Mouse (Mus musculus): ENCODE results near the gene Fbxw5. TPM values are rescaled to one million over a fixed set of nuclear protein-coding genes. Genes with fewer than 3 reads are reported as not detected.
"Not testable (repeated sequence)": the region's sequence is repeated elsewhere in the genome, so short reads cannot be mapped to it uniquely, and the experiment has no call there.

Fbxw5 gene
- polyA plus RNA-seq, 1 experiment: 30.4 TPM

- 3% methylated on average over 43 of the region's 43 CpGs for WGBS
- H3K27ac ChIP-seq (ENCODE audit: control insufficient read depth, insufficient read depth, low read depth, low read length, poor library complexity): peak overlapping the region; percentile 70
- H3K4me1 ChIP-seq (ENCODE audit: control insufficient read depth, insufficient read depth, low read length): peaks cover 2% of the 10 kb centered on the region; the same call in 1 of the 2 replicates
- peak overlapping the region; percentile 79 for H3K4me3 ChIP-seq (replicated peaks; ENCODE audit: control insufficient read depth, low read depth, low read length)
- no peak for TF ChIP-seq POLR2A (IDR thresholded peaks at IDR 0.05; ENCODE audit: borderline replicate concordance, control insufficient read depth, low read depth, low read length)
- TF ChIP-seq CTCF (IDR thresholded peaks at IDR 0.05; ENCODE audit: control insufficient read depth, insufficient read depth, low read length): no peak
These were observed 45.7 kb downstream of the Fbxw5 start for GRCm38 (mm10) chr2:25545996-25546810.

GRCm38 (mm10) chr2:25546811-25547491, 46.4 kb downstream of the Fbxw5 start, which contains the start of gene Traf2:
Gene Traf2, minus strand, starts transcription at chr2:25546940.
- TF ChIP-seq CTCF (IDR thresholded peaks at IDR 0.05; ENCODE audit: control insufficient read depth, insufficient read depth, low read length) (no peak), POLR2A (IDR thresholded peaks at IDR 0.05; ENCODE audit: borderline replicate concordance, control insufficient read depth, low read depth, low read length) (peak; percentile 71; the same call in 1 of the 2 replicates)
- 3% methylated on average over 48 of the region's 48 CpGs for WGBS
- peak within 1 kb of the TSS; percentile 70 for H3K27ac ChIP-seq (ENCODE audit: control insufficient read depth, insufficient read depth, low read depth, low read length, poor library complexity)
- H3K4me3 ChIP-seq (replicated peaks; ENCODE audit: control insufficient read depth, low read depth, low read length): peak within 1 kb of the TSS; percentile 79
- H3K4me1 ChIP-seq (ENCODE audit: control insufficient read depth, insufficient read depth, low read length): peaks cover 2% of the 10 kb centered on the region; the same call in 1 of the 2 replicates

- H3K4me1 ChIP-seq (ENCODE audit: control insufficient read depth, insufficient read depth, low read length): peaks cover 2% of the 10 kb centered on the region; the same call in 1 of the 2 replicates
- TF ChIP-seq CTCF (IDR thresholded peaks at IDR 0.05; ENCODE audit: control insufficient read depth, insufficient read depth, low read length) (no peak), POLR2A (IDR thresholded peaks at IDR 0.05; ENCODE audit: borderline replicate concordance, control insufficient read depth, low read depth, low read length) (no peak)
- 62% methylated on average over 9 of the region's 9 CpGs for WGBS
- H3K27ac ChIP-seq (ENCODE audit: control insufficient read depth, insufficient read depth, low read depth, low read length, poor library complexity): no peak overlapping the region
- H3K4me3 ChIP-seq (replicated peaks; ENCODE audit: control insufficient read depth, low read depth, low read length): no peak overlapping the region
These were observed 48.8 kb downstream of the Fbxw5 start for GRCm38 (mm10) chr2:25549021-25549991.

GRCm38 (mm10) chr2:25551186-25551585, 50.6 kb downstream of the Fbxw5 start:
- TF ChIP-seq POLR2A (IDR thresholded peaks at IDR 0.05; ENCODE audit: borderline replicate concordance, control insufficient read depth, low read depth, low read length): no peak
- TF ChIP-seq CTCF (IDR thresholded peaks at IDR 0.05; ENCODE audit: control insufficient read depth, insufficient read depth, low read length): peak; percentile 64
- whole genome bisulfite sequencing: 41% methylated on average over 5 of the region's 5 CpGs
- Histone ChIP-seq H3K27ac (ENCODE audit: control insufficient read depth, insufficient read depth, low read depth, low read length, poor library complexity) (no peak overlapping the region), H3K4me3 (replicated peaks; ENCODE audit: control insufficient read depth, low read depth, low read length) (no peak overlapping the region), H3K4me1 (ENCODE audit: control insufficient read depth, insufficient read depth, low read length) (no peaks in the 10 kb centered on the region; the same call in 1 of the 2 replicates)

- not testable (repeated sequence) for H3K4me3 ChIP-seq (replicated peaks; ENCODE audit: control insufficient read depth, low read depth, low read length); H3K27ac ChIP-seq (ENCODE audit: control insufficient read depth, insufficient read depth, low read depth, low read length, poor library complexity); H3K4me1 ChIP-seq (ENCODE audit: control insufficient read depth, insufficient read depth, low read length)
- 77% methylated on average over 4 of the region's 4 CpGs for WGBS
These were observed 52.7 kb downstream of the Fbxw5 start for GRCm38 (mm10) chr2:25553171-25553786.

Other genes starting within 250 kb of the Fbxw5 start
- gene Tmem203, start 245.3 kb upstream of the Fbxw5 start, polyA plus RNA-seq (2011; ENCODE audit: insufficient read depth, insufficient read length, low replicate concordance, missing spikeins): 5.0 and 15.6 TPM in 2 replicates
- gene Tprn, start 238.1 kb upstream of the Fbxw5 start, polyA plus RNA-seq (2011; ENCODE audit: insufficient read depth, insufficient read length, low replicate concordance, missing spikeins): 1.4 and 17.5 TPM in 2 replicates
- gene Ssna1, start 228.3 kb upstream of the Fbxw5 start, polyA plus RNA-seq (2011; ENCODE audit: insufficient read depth, insufficient read length, low replicate concordance, missing spikeins): 48.8 and 65.8 TPM in 2 replicates
- gene Anapc2, start 228.3 kb upstream of the Fbxw5 start, polyA plus RNA-seq (2011; ENCODE audit: insufficient read depth, insufficient read length, low replicate concordance, missing spikeins): 20.1 and 34.3 TPM in 2 replicates
- not detected in 2 replicates for gene Tmem210, start 212.6 kb upstream of the Fbxw5 start, polyA plus RNA-seq (2011; ENCODE audit: insufficient read depth, insufficient read length, low replicate concordance, missing spikeins)
- gene Lrrc26, start 210.8 kb upstream of the Fbxw5 start, polyA plus RNA-seq (2011; ENCODE audit: insufficient read depth, insufficient read length, low replicate concordance, missing spikeins): not detected in 2 replicates
- gene Grin1, start 181.6 kb upstream of the Fbxw5 start, polyA plus RNA-seq (2011; ENCODE audit: insufficient read depth, insufficient read length, low replicate concordance, missing spikeins): 5.0 TPM in 1 of 2 replicates, not detected in the other
- 25.9 and 33.0 TPM in 2 replicates for gene Man1b1, start 168.4 kb upstream of the Fbxw5 start, polyA plus RNA-seq (2011; ENCODE audit: insufficient read depth, insufficient read length, low replicate concordance, missing spikeins)
- 22.8 and 29.5 TPM in 2 replicates for gene Dpp7, start 144.4 kb upstream of the Fbxw5 start, polyA plus RNA-seq (2011; ENCODE audit: insufficient read depth, insufficient read length, low replicate concordance, missing spikeins)
- 20.1 and 62.6 TPM in 2 replicates for gene Uap1l1, start 135.1 kb upstream of the Fbxw5 start, polyA plus RNA-seq (2011; ENCODE audit: insufficient read depth, insufficient read length, low replicate concordance, missing spikeins)
- 13.7 and 27.3 TPM in 2 replicates for gene Sapcd2, start 128.4 kb upstream of the Fbxw5 start, polyA plus RNA-seq (2011; ENCODE audit: insufficient read depth, insufficient read length, low replicate concordance, missing spikeins)
- 0.54 TPM in 1 of 2 replicates, not detected in the other for gene Entpd2, start 104.9 kb upstream of the Fbxw5 start, polyA plus RNA-seq (2011; ENCODE audit: insufficient read depth, insufficient read length, low replicate concordance, missing spikeins)
- gene Npdc1, start 101.4 kb upstream of the Fbxw5 start, polyA plus RNA-seq (2011; ENCODE audit: insufficient read depth, insufficient read length, low replicate concordance, missing spikeins): 3.4 and 22.4 TPM in 2 replicates
- 3.4 and 17.9 TPM in 2 replicates for gene Fut7, start 77.5 kb upstream of the Fbxw5 start, polyA plus RNA-seq (2011; ENCODE audit: insufficient read depth, insufficient read length, low replicate concordance, missing spikeins)
- 5.0 and 15.0 TPM in 2 replicates for gene Abca2, start 72.0 kb upstream of the Fbxw5 start, polyA plus RNA-seq (2011; ENCODE audit: insufficient read depth, insufficient read length, low replicate concordance, missing spikeins)
- not detected in 2 replicates for gene Clic3, start 43.9 kb upstream of the Fbxw5 start, polyA plus RNA-seq (2011; ENCODE audit: insufficient read depth, insufficient read length, low replicate concordance, missing spikeins)
- gene Paxx, start 39.7 kb upstream of the Fbxw5 start, polyA plus RNA-seq (2011; ENCODE audit: insufficient read depth, insufficient read length, low replicate concordance, missing spikeins): 42.2 and 114 TPM in 2 replicates
- 9.3 TPM in 1 of 2 replicates, not detected in the other for gene Ptgds, start 30.7 kb upstream of the Fbxw5 start, polyA plus RNA-seq (2011; ENCODE audit: insufficient read depth, insufficient read length, low replicate concordance, missing spikeins)
- gene Lcn12, start 6.8 kb upstream of the Fbxw5 start, polyA plus RNA-seq (2011; ENCODE audit: insufficient read depth, insufficient read length, low replicate concordance, missing spikeins): not detected in 2 replicates
- 1.6 and 6.2 TPM in 2 replicates for gene C8g, start 969 bp downstream of the Fbxw5 start, polyA plus RNA-seq (2011; ENCODE audit: insufficient read depth, insufficient read length, low replicate concordance, missing spikeins)
- gene Traf2, start 46.2 kb downstream of the Fbxw5 start, polyA plus RNA-seq (2011; ENCODE audit: insufficient read depth, insufficient read length, low replicate concordance, missing spikeins): 14.5 and 22.7 TPM in 2 replicates
- 46.6 and 73.8 TPM in 2 replicates for gene Edf1, start 57.1 kb downstream of the Fbxw5 start, polyA plus RNA-seq (2011; ENCODE audit: insufficient read depth, insufficient read length, low replicate concordance, missing spikeins)
- 1.1 and 9.7 TPM in 2 replicates for gene Mamdc4, start 74.1 kb downstream of the Fbxw5 start, polyA plus RNA-seq (2011; ENCODE audit: insufficient read depth, insufficient read length, low replicate concordance, missing spikeins)
- 12.3 and 16.4 TPM in 2 replicates for gene Phpt1, start 74.5 kb downstream of the Fbxw5 start, polyA plus RNA-seq (2011; ENCODE audit: insufficient read depth, insufficient read length, low replicate concordance, missing spikeins)
- 0.34 and 0.92 TPM in 2 replicates for gene Ajm1, start 81.0 kb downstream of the Fbxw5 start, polyA plus RNA-seq (2011; ENCODE audit: insufficient read depth, insufficient read length, low replicate concordance, missing spikeins)
- gene Rabl6, start 107.8 kb downstream of the Fbxw5 start, polyA plus RNA-seq (2011; ENCODE audit: insufficient read depth, insufficient read length, low replicate concordance, missing spikeins): 33.4 and 38.2 TPM in 2 replicates
- not detected in 2 replicates for gene Ccdc183, start 116.9 kb downstream of the Fbxw5 start, polyA plus RNA-seq (2011; ENCODE audit: insufficient read depth, insufficient read length, low replicate concordance, missing spikeins)
- 17.3 and 20.9 TPM in 2 replicates for gene Tmem141, start 121.3 kb downstream of the Fbxw5 start, polyA plus RNA-seq (2011; ENCODE audit: insufficient read depth, insufficient read length, low replicate concordance, missing spikeins)
- 14.7 and 28.0 TPM in 2 replicates for gene Fcna, start 127.3 kb downstream of the Fbxw5 start, polyA plus RNA-seq (2011; ENCODE audit: insufficient read depth, insufficient read length, low replicate concordance, missing spikeins)
- not detected in 2 replicates for gene Lcn8, start 152.4 kb downstream of the Fbxw5 start, polyA plus RNA-seq (2011; ENCODE audit: insufficient read depth, insufficient read length, low replicate concordance, missing spikeins)
- not detected in 2 replicates for gene Lcn5, start 157.2 kb downstream of the Fbxw5 start, polyA plus RNA-seq (2011; ENCODE audit: insufficient read depth, insufficient read length, low replicate concordance, missing spikeins)
- not detected in 2 replicates for gene Lcn6, start 176.0 kb downstream of the Fbxw5 start, polyA plus RNA-seq (2011; ENCODE audit: insufficient read depth, insufficient read length, low replicate concordance, missing spikeins)
- not detected in 2 replicates for gene Lcn10, start 182.0 kb downstream of the Fbxw5 start, polyA plus RNA-seq (2011; ENCODE audit: insufficient read depth, insufficient read length, low replicate concordance, missing spikeins)
- gene Obp2a, start 199.3 kb downstream of the Fbxw5 start, polyA plus RNA-seq (2011; ENCODE audit: insufficient read depth, insufficient read length, low replicate concordance, missing spikeins): not detected in 2 replicates
- 4.1 and 6.7 TPM in 2 replicates for gene Bmyc, start 206.0 kb downstream of the Fbxw5 start, polyA plus RNA-seq (2011; ENCODE audit: insufficient read depth, insufficient read length, low replicate concordance, missing spikeins)
- gene Obp2b, start 236.3 kb downstream of the Fbxw5 start, polyA plus RNA-seq (2011; ENCODE audit: insufficient read depth, insufficient read length, low replicate concordance, missing spikeins): not detected in 2 replicates

Measured in bone marrow, adult 2 months (tissue).